Mouse (Mus musculus) embryonic facial prominence, embryonic 13.5 days (tissue): ENCODE results near the gene Dusp18. TPM values are rescaled to one million over a fixed set of nuclear protein-coding genes. Genes with fewer than 3 reads are reported as not detected.

ENCODE experiments used
- ATAC-seq: fragments of 200-750 bp; cut with Nextera tagmentation; 2 replicates; pipeline ENCODE4 v1.8.0; 2017; ENCODE audit warnings: low read depth; ENCODE audit not compliant: insufficient number of reproducible peaks, insufficient read depth, low FRiP score, low TSS enrichment
- H3K27ac ChIP-seq: fragments of 300-500 bp; sonication (generic); 2 replicates; pipeline ENCODE4 v1.5.1; 2015; ENCODE audit warnings: moderate library complexity, mild to moderate bottlenecking, inconsistent platforms
- H3K27me3 ChIP-seq: fragments of 300-500 bp; sonication (generic); 2 replicates; pipeline ENCODE4 v1.6.1; 2015; ENCODE audit warnings: mild to moderate bottlenecking, inconsistent platforms
- H3K36me3 ChIP-seq: fragments of 300-500 bp; sonication (generic); 2 replicates; pipeline ENCODE4 v1.6.1; 2015; ENCODE audit warnings: mild to moderate bottlenecking, inconsistent platforms
- H3K4me1 ChIP-seq: fragments of 300-500 bp; sonication (generic); 2 replicates; pipeline ENCODE4 v1.6.1; 2015; ENCODE audit warnings: inconsistent platforms
- H3K4me2 ChIP-seq: fragments of 300-500 bp; sonication (generic); 2 replicates; pipeline ENCODE4 v1.6.1; 2015; ENCODE audit warnings: moderate library complexity, mild to moderate bottlenecking, inconsistent platforms
- H3K4me3 ChIP-seq: fragments of 300-500 bp; sonication (generic); 2 replicates; pipeline ENCODE4 v1.5.1; 2015; ENCODE audit warnings: mild to moderate bottlenecking, inconsistent platforms
- H3K9ac ChIP-seq: fragments of 300-500 bp; sonication (generic); 2 replicates; pipeline ENCODE4 v1.6.1; 2015; ENCODE audit warnings: mild to moderate bottlenecking, inconsistent platforms
- H3K9me3 ChIP-seq: fragments of 300-500 bp; sonication (generic); 2 replicates; pipeline ENCODE4 v1.6.1; 2016; ENCODE audit warnings: inconsistent platforms
- WGBS: fragments of 180-500 bp; shearing (Covaris S2); methylation state at CpG from one replicate; pipeline ENCODE4 v1.1.7; 2015; ENCODE audit warnings: mixed read lengths; 5-methylcytosine and 5-hydroxymethylcytosine counted together
- polyA plus RNA-seq: library from polyadenylated mRNA; unstranded; fragments of >200 nt; fragmentation: Nextera tagmentation; extraction: Ambion mirVana; gene quantifications from 2 replicates; pipeline ENCODE4 v1.2.1, GENCODE M21; 2015

Gene Dusp18
- polyA plus RNA-seq, 1 experiment from 2014 or later = 8.7 TPM

DNA sequence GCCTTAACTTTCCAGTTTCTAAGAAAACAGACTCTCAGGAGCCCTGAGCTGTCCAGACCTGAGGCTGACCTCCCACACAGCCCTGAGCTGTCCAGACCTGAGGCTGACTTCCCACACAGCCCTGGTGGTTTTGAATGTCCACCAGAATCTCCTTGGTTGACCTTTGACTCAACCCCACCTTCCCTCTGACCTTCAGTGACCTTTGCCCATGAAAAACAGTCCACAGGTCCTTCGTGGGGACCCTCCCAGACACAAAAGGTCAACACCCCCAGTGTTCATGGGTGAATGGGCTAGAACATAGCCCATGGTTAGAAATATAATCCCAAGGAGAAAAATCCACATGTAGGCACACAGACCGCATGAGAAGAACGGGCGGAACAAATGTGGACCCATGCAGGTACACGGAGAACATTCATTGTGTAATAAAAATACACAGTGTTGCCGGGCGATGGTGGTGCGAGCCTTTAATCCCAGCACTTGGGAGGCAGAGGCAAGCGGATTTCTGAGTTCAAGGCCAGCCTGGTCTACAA lies 38.8 kb downstream of the Dusp18 start:
- ATAC-seq = no peak
- no peak overlapping the region for H3K27ac ChIP-seq
- H3K9ac ChIP-seq = no peak overlapping the region
- no peaks in the 10 kb centered on the region for H3K9me3 ChIP-seq
- no peaks in the 10 kb centered on the region for H3K27me3 ChIP-seq
- no peak overlapping the region for H3K4me2 ChIP-seq
- H3K4me1 ChIP-seq = peaks cover 13% of the 10 kb centered on the region
- no peak overlapping the region for H3K4me3 ChIP-seq
- WGBS = 86% methylated on average over 9 of the region's 9 CpGs
- H3K36me3 ChIP-seq = no peaks in the 10 kb centered on the region

DNA sequence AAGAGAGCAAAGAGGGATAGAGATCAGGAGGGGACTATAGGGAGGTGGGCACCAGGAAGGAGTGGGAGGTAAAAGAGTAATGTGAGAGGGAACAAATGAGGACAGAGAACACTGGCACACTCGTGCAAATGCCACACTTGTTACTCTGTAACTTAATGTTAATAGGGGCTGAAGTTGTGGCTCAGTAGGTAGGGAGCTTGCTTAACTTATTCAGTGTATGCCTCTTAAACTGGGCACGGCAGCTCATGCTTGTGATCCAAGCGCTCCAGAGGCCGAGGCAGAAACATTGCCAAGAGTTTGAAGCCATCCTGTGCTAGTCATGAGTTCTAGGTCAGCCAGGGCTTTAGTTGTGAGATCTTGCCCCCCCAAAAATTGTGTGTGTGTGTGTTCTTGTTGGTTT lies 40.1 kb downstream of the Dusp18 start:
- Histone ChIP-seq H3K27ac (no peak overlapping the region), H3K4me1 (peaks cover 13% of the 10 kb centered on the region), H3K36me3 (no peaks in the 10 kb centered on the region), H3K9ac (no peak overlapping the region), H3K27me3 (no peaks in the 10 kb centered on the region), H3K4me3 (no peak overlapping the region), H3K4me2 (no peak overlapping the region), H3K9me3 (no peaks in the 10 kb centered on the region)
- WGBS = 70% methylated on average over 4 of the region's 4 CpGs
- ATAC-seq = no peak

DNA sequence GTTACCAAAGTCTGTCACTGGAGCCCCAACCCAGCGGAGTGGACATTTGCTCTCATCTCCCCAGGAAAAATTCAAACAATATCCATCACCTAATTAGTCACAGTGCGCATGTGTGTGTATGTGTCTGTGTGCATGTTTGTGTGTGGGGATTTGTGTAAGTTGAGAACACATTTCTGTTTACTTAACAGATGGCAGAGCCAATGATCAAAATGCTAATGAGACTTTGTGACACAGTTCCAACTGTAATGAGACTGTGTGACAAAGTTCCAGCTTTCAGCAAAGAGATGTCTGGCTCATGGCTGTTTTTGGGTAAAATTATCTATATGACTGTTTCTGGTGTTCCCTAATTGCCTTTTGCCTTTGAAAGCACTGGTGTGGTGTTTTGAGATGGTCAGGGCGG lies 41.3 kb downstream of the Dusp18 start:
- no peak for ATAC-seq
- 91% methylated on average over 3 of the region's 3 CpGs for WGBS
- H3K9ac ChIP-seq = no peak overlapping the region

DNA sequence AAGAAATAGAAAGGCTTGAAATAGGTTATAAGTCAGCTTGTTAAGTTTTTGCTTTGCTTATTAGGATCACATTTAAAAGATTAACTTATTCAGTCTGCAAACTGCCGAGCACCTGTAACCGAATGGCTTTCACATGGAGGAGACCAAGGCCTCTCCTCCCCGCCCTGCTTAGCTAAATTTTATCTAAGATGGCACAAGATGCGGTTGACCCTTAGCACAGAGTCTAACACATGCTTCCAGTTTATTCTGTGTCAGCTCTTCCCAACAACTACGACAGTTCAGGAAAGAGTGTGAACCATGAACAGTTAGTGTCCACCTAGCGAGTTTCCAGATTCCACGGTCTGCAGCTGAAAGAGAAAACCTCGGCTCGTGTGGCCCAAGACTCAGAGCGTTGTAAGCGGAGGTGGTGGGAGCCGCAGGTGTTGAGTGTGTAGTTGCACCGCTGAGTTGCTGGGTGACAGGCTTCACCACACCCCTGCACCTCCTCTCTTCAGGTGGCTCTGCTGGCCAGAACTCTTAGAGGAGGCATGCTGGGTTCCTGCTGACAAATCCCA lies 42.4 kb downstream of the Dusp18 start:
- no peak overlapping the region for H3K9ac ChIP-seq
- H3K27ac ChIP-seq = no peak overlapping the region
- H3K36me3 ChIP-seq = no peaks in the 10 kb centered on the region
- no peak for ATAC-seq
- H3K4me2 ChIP-seq = no peak overlapping the region
- no peak overlapping the region for H3K4me3 ChIP-seq
- 76% methylated on average over 13 of the region's 13 CpGs for WGBS
- H3K4me1 ChIP-seq = no peaks in the 10 kb centered on the region
- H3K27me3 ChIP-seq = no peaks in the 10 kb centered on the region
- H3K9me3 ChIP-seq = no peaks in the 10 kb centered on the region

More for the DNA sequence above, 41.3 kb downstream of the Dusp18 start:
- Histone ChIP-seq H3K9me3 (no peaks in the 10 kb centered on the region), H3K27ac (no peak overlapping the region), H3K4me3 (no peak overlapping the region), H3K36me3 (no peaks in the 10 kb centered on the region), H3K27me3 (no peaks in the 10 kb centered on the region), H3K4me1 (peaks cover 5% of the 10 kb centered on the region), H3K4me2 (no peak overlapping the region)

DNA sequence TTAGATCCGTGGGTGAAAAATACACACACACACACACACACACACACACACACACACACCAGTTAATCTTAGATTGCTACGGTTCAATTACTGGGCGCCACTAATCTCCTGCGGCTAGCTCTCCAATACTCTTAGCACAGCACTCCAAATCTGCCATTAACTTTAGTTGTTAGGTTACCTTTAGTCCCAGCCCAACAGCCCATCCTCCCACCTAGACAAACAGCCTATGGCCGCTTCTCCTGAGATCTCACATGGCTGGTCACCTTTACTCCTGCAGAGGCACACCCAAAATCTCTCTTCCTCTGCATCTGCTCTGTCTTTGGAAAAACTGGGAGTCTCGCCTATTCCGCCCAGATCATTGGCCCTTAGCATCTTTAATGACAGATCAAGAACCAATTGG lies 46.3 kb downstream of the Dusp18 start:
- no peaks in the 10 kb centered on the region for H3K9me3 ChIP-seq
- H3K27me3 ChIP-seq = peaks cover 15% of the 10 kb centered on the region
- H3K9ac ChIP-seq = no peak overlapping the region
- H3K4me1 ChIP-seq = no peaks in the 10 kb centered on the region
- H3K36me3 ChIP-seq = no peaks in the 10 kb centered on the region
- H3K27ac ChIP-seq = no peak overlapping the region
- H3K4me3 ChIP-seq = no peak overlapping the region
- WGBS = 85% methylated on average over 7 of the region's 7 CpGs
- no peak overlapping the region for H3K4me2 ChIP-seq
- no peak for ATAC-seq

DNA sequence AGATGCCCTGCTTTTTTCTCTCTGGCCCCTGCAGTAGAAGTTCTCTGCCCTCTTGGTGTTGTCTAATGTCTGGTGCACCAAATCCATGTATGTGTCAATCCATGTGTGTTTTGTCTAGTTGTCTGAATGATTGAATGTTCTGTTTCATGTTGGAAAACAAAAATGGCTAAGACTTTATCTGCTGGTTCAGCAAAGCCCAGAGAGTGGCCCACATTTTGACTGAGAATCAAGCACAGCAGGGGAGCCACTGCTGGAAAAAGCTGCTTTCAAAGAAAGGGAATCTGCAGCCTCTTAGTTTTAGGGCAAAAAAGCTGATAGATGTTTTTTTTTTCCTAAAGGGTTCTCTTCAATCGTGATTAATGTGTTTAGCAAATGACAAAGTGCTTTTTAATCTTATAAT lies 51.3 kb downstream of the Dusp18 start:
- H3K4me3 ChIP-seq = no peak overlapping the region
- no peaks in the 10 kb centered on the region for H3K36me3 ChIP-seq
- WGBS = 15% methylated on average over 1 of the region's 1 CpGs
- no peak overlapping the region for H3K4me2 ChIP-seq
- H3K9ac ChIP-seq = no peak overlapping the region
- H3K9me3 ChIP-seq = no peaks in the 10 kb centered on the region
- no peak overlapping the region for H3K27ac ChIP-seq
- H3K27me3 ChIP-seq = peaks cover 19% of the 10 kb centered on the region
- no peaks in the 10 kb centered on the region for H3K4me1 ChIP-seq
- ATAC-seq = no peak

Other genes with a start within 250 kb of the Dusp18 start
- 35.7 and 38.6 TPM in 2 replicates for gene Morc2a, start 246.0 kb upstream of the Dusp18 start, polyA plus RNA-seq
- 1.7 and 3.0 TPM in 2 replicates for gene Osbp2, start 31.3 kb upstream of the Dusp18 start, polyA plus RNA-seq
- 0.20 TPM in 1 of 2 replicates, not detected in the other for gene 4921536K21Rik, start 142 bp upstream of the Dusp18 start, polyA plus RNA-seq
- 7.7 and 8.6 TPM in 2 replicates for gene Slc35e4, start 19.4 kb downstream of the Dusp18 start, polyA plus RNA-seq
- gene Tcn2, start 36.9 kb downstream of the Dusp18 start, polyA plus RNA-seq = 38.9 and 42.1 TPM in 2 replicates
- gene Pes1, start 68.7 kb downstream of the Dusp18 start, polyA plus RNA-seq = 78.6 and 80.9 TPM in 2 replicates
- 0.17 TPM in 1 of 2 replicates, not detected in the other for gene 4930556J24Rik, start 81.5 kb downstream of the Dusp18 start, polyA plus RNA-seq
- gene Gal3st1, start 88.4 kb downstream of the Dusp18 start, polyA plus RNA-seq = 2.3 and 2.6 TPM in 2 replicates
- gene Sec14l4, start 136.2 kb downstream of the Dusp18 start, polyA plus RNA-seq = 0.52 and 0.85 TPM in 2 replicates
- not detected in 2 replicates for gene Sec14l3, start 169.6 kb downstream of the Dusp18 start, polyA plus RNA-seq
- gene Mtfp1, start 200.2 kb downstream of the Dusp18 start, polyA plus RNA-seq = 6.7 and 7.7 TPM in 2 replicates
- gene Sec14l2, start 228.2 kb downstream of the Dusp18 start, polyA plus RNA-seq = 2.0 and 3.8 TPM in 2 replicates
- 37.4 and 39.4 TPM in 2 replicates for gene Rnf215, start 240.0 kb downstream of the Dusp18 start, polyA plus RNA-seq